Mouse (Mus musculus) inflammation-experienced regulatory T-cells, adult 6 months (primary cell): ENCODE results near the gene Timm10b. TPM values are rescaled to one million over a fixed set of nuclear protein-coding genes. Genes with fewer than 3 reads are reported as not detected.

Experiments used
- ATAC-seq: one replicate; pipeline ENCODE4 v1.8.0; 2017
- polyA plus RNA-seq, 3 experiments: library from polyadenylated mRNA; unstranded; fragments of 100-300 nt; shearing (Covaris generic); gene quantifications; one replicate each; pipeline ENCODE4 v1.2.1; 2017

Timm10b gene
- polyA plus RNA-seq, result 100 to 1,000 TPM; 193 to 230 (median 222) TPM

DNA sequence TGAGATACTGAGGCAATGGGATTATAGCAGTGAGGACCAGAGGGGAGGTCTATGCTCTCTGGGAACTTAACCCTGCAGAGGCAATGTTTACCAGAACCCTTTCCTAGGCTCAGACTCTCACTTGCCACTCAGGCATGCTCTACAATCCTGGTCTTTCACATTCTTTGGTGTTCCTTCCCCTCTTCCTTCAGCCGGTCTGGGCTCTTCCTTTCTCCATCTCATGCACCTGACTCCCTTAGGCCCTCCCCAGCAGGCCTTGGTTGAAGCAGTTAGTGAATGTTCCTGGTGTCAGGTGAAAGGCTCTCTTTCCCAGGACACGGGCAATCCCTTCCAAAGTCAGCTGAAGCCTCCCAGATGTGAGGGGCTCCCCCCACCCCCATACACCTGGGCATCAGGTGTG lies at the start of gene Timm10b:
TSS of gene Timm10b (plus strand) at position 301 of the 400 bp plus-strand sequence.
- no peak for ATAC-seq

DNA sequence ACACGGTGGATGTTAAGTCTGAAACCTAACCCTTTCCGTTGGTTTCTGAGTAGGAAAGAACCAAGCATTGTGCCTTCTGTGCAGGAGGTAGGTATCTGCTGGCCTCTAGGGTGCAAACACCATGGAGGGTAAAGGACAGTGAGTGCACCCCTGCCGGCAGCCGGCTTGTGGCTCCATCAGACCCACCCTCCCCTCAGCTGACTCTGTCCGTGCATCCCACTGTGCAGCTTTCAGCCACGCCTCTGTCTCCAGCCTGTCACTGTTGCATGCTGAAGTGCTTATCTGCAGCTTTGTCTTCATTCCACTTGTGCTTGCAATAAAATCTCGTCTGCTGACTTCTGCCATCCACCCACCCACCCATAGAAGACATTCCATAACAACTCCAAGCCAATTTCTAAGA lies 49.8 kb upstream of the Timm10b start:
- ATAC-seq, result no peak

GRCm38 (mm10) chr7:105602860-105603623 lies 36.8 kb upstream of the Timm10b start:
- ATAC-seq, result no peak

- ATAC-seq, result no peak
Measured at GRCm38 (mm10) chr7:105608467-105608866, 31.4 kb upstream of the Timm10b start.

DNA sequence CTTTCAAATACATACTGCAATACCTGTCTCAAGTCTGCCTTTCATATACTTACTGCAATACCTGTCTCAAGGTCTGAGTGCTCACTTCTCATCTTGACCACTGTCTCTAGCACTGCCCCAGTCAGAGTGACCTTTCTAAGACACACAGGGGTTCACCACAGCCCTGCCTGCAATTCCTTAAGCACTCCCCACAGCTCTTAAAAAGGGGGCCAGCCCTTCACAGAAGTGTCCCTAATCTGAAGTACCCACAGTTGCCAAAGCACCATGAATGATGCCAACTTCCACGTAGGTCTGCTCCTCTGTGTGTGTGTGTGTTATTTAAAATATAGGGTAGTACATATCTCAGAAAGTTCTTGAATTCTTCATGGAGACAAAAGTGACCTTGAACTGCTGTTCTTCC lies 28.1 kb upstream of the Timm10b start:
- no peak for ATAC-seq

- no peak for ATAC-seq
Measured at GRCm38 (mm10) chr7:105614400-105614799, 25.5 kb upstream of the Timm10b start.

DNA sequence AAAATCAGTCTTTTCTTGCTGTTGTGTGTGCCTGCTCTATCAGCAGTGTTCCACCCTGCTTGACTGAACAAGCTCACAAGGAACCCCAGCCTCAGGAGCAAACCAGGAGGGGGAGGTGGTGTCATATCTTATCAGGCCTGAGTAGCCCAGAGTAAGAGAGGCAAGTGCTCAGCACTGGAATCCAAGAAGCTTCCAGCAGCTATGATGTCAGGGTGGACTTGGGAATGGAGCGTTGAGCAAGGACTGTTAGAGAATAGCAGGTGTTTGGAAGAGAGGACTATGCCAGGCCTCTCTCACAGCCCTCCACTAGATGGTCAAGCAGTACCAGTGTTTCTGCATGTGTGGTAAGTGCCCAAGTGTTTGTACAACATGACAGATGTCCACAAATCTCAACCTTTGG lies 24.1 kb upstream of the Timm10b start:
- no peak for ATAC-seq

DNA sequence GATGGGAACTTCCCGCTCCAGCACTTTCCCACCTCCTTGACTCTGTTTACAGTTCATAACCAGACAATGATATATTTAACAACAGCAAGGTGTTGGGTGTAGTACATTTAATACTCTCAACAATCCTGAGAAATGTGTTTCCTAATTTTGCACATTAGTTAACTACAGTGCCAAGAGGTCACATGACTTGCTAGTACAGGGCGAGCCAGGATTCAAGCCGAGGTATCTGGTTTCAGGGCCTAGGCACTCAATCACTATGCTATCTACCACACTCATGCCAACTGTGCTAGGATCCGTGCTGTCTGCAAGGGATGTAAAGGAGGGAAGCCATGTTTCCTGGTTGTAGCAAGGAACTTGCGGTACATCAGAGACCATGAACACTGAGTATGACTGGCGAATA lies 23.3 kb upstream of the Timm10b start:
- ATAC-seq, result no peak

DNA sequence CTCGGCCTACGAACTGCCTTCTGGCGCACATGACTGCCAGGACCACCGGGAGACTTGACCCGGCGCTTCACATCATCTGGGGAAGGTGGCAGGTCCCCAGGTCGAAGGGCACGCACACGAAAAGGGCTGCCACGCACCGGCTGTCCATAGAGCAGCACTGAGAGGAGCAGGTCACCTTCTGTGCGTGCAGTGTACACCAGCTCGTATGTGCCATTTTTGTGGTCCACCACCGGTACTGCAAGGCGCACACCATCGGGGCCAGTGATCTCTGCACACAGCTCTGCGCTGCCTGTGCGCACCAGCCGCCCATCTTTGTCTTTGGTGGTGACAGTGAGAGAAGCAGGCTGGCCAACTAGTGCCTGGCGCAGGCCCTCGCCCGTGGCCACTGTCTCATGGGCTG lies 22.0 kb upstream of the Timm10b start:
- ATAC-seq, result no peak

DNA sequence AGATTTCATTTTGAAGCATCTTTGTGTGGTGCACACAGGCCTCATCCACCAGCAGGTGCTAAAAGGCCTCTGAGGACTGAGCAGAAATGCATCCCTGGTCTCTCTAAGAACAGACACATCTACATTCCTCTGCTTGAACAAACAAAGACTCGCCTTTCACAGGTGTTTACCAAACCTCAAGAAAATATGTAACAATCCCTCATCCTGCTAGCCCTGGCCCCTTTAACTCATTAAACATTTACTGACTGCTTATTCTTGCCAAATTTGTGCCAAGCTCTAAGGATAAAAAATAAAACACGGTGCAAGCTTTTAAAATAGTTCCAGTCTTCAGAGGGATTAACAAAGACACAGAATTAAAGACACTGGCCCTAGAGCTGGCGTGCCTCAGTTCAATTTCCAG lies 20.2 kb upstream of the Timm10b start:
- ATAC-seq, result no peak

GRCm38 (mm10) chr7:105621053-105621452 lies 18.8 kb upstream of the Timm10b start:
- no peak for ATAC-seq

- no peak for ATAC-seq
Measured at GRCm38 (mm10) chr7:105621646-105622292, 18.1 kb upstream of the Timm10b start.

GRCm38 (mm10) chr7:105625397-105625796 lies 14.5 kb upstream of the Timm10b start:
- ATAC-seq, result no peak

DNA sequence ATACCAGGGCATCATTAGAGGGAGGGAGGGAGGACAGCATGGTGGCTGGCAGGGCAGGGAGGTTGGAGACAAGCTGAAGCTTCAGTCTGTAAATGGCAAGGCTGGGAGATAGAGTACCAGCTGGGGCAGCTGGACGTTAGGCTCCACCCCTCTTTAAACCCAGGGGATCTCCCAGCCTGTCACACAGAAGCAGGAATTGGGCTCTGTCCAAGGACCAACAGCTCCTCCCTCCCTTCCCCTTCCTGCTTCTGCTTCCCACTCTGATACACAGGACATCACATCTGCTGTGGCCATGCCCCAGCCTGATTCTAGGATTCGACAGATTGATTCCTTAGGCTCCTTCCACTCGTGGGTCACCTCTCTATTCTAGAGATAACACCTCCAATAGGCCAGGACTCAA lies 11.2 kb upstream of the Timm10b start:
- ATAC-seq, result no peak

GRCm38 (mm10) chr7:105632551-105632972 lies 7.3 kb upstream of the Timm10b start:
- no peak for ATAC-seq

DNA sequence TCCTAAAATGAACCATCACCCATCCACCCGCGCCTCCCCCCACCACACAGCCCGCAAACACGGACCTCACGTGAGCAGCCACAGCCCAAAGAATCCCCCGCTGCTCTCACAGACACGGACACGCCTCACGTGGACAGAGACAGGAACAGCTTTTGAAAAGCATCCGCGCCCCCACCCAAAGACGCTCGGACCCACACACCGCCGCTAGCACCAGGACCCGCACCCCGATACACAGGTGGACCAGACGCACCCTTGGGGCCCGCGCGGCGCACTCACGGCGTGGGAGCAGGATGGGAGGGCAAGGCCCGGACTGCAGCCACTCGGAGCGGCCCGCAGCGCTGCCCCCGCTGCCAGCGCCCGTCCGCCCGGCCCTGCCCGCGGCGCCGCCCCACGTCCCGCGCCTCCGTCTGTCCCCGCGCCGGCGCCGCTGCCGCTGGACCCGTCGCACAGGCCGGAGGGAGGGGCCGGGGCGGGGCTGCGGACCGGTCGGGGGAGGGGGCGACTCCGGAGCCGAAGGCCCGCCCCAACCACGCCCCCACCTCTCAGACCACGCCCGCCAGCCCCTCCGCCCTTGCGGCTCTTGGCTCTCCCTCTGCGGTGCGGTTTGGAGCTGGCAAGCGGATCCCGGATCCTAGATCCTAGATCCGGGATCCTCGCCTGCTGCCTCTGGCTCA lies 6.6 kb upstream of the Timm10b start, which contains the start of gene Trim3:
TSS of gene Trim3 (minus strand) at position 445 of the 674 bp plus-strand sequence.
- peak; percentile 77 for ATAC-seq

- no peak for ATAC-seq
Measured at GRCm38 (mm10) chr7:105633801-105634135, 6.1 kb upstream of the Timm10b start.

DNA sequence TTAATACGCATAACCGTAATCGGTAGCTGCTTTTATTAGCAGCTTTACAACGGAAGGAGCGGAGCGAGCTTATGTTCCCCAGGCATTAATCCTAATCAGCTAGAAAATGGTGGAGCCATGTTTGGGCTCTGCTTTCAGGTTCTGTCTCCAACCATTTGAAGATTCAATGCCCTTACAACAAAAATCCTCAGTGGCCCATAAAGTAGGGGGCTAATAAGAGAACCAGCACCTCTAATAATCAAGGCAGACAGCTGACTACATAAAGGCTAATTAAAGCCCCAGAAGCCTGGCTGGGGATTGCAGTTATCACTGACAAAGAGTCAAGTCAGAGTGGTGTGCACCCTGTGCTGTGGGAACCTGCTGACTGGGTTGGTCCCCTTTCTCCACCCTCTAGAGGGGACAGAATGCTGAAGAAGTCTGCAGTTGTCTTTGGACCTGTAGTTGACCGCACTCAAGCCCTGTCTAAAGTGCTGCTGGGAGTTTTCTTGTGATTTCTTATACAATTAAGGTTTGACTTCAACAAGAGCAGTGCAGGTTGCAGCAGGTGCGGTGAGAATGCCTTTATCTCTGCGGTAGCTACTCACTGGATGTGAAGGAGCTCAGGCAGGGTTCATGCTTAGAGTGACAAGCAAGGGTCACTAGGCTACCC lies 5.5 kb upstream of the Timm10b start:
- no peak for ATAC-seq

DNA sequence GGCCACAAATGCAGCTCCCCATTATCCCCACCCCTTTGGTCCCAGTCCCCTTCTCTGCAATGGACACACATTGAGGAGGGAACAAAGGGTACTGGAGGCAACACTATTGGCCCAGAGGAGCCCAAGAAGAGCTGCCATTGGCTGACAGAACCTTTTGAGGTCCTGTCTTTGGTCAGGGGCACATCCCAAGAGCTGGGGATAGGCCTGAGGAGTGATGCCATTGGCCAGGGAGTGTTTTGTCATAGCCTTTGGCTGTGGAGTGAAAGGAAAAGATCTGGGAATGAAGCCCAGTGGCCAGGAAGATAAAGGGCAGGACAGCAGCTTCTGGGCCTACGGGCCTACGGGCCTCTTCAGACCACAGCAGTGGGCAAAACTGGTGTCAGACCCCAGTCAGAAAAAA lies 4.1 kb upstream of the Timm10b start:
- no peak for ATAC-seq

DNA sequence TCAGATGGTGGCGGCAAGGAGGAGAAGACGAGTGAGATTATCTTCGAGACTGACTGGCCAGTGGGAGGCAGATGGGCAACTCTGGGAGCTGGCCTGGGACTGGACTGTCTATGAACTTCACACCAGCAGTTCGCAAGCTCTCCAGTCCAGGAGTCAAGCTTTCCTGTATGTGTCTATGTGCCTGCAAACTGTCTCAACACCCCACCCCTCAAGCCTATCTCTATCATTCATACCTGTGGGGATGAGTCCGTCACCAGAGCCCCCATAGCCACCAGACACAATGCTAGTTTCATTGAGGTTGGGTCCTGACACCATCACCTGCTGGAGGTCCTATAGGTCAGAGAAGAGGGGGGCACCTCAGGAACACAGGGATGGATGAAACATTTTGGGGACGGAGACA lies 1.1 kb upstream of the Timm10b start:
- ATAC-seq, result no peak

GRCm38 (mm10) chr7:105639304-105639703 lies 552 bp upstream of the Timm10b start:
- ATAC-seq, result no peak

GRCm38 (mm10) chr7:105640233-105640893 lies 507 bp downstream of the Timm10b start, which contains the start of the genes Arfip2 and Gm45799:
Arfip2 (minus strand) TSS chr7:105640416.
Gm45799 (plus strand) TSS chr7:105640552.
- ATAC-seq, result peak; percentile 95

DNA sequence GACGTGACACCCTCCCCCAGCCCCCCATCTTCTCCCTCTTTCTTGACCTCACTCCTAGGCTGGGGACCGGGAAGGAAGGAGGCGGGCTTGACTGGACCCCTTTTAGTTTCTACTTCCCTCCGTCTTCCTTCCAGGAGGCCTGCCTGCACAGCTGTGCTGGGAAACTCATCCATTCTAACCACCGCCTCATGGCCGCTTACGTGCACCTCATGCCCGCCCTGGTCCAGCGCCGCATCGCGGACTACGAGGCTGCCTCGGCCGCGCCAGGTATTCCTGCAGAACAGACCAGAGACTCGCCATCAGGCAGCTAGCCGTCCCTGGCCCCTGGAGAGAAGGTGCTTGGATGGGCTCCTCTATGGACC lies 1.0 kb downstream of the Timm10b start:
- peak; percentile 4 for ATAC-seq
